Mouse (Mus musculus) retina, adult 2 months (tissue): ENCODE data around the gene Cdk6.
"Not testable (repeated sequence)": the region's sequence is repeated elsewhere in the genome, so short reads cannot be mapped to it uniquely, and the experiment has no call there.

Experiments
- DNase-seq: peaks from one replicate; pipeline ENCODE4 v3.0.0-alpha.2; 2012; ENCODE audit warnings: low read depth, low spot score

Cdk6 gene

DNA sequence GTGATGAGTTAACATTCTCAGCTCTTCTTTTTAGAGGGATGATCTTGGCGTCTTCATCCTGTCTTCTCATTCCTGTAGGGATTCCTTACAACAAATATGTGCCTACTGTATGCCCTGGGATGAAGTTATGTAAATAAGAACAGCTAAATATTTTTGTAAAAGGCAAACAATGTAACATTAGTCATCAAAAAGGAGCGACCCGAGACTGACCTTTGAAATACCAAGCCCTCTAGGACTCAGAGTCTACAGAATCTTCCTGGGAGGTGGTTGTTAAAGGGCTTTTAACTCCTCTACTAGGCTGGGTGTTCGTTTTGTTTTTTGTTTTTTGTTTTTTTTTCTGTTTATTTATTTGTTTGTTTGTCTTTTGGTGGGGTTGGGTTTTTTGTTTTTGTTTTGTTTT lies 4.3 kb downstream of the Cdk6 start:
- DNase-seq: not testable (repeated sequence)

GRCm38 (mm10) chr5:3349393-3349792 lies 8.1 kb downstream of the Cdk6 start:
- not testable (repeated sequence) for DNase-seq

DNA sequence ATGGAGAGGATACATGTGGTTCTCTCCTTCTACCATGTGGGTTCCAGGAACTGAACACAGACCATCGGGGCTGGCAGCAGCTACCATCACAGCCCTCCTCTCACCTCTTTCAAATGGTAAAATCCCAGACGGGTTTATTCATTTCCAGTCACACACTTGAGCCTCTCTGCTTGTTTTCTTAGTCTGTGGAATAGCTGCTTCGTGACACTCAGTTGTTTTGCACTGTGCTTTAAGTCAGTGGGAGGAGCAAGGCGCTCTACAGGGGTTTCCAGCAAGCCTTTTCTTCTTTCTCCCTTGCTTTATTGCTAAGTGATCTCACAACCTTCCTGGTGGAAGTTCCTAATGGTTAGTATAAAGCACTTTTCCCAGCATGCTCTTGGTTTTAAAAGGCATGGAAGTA lies 10.6 kb downstream of the Cdk6 start:
- not testable (repeated sequence) for DNase-seq

GRCm38 (mm10) chr5:3352314-3352713 lies 11.0 kb downstream of the Cdk6 start:
- DNase-seq: no peak

GRCm38 (mm10) chr5:3352827-3353226 lies 11.5 kb downstream of the Cdk6 start:
- no peak for DNase-seq

DNA sequence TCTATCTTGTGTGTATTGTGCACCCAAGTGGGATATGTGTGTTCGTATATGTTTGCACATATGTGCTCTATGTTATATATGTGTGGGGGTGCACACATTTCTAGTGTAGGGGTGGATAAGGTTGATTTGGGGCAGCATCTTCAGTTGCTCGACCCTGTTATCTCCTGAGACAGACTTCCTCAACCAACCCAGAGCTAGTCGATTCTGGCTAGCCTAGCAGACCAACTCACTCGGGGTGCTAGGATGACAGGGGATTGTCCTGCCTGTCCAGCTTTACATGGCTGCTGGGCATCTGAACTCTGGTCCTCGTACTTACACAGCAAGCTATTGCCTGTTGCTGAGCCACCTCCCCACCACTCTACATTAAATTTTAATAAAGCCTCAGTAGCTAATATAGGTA lies 13.0 kb downstream of the Cdk6 start:
- DNase-seq: no peak

DNA sequence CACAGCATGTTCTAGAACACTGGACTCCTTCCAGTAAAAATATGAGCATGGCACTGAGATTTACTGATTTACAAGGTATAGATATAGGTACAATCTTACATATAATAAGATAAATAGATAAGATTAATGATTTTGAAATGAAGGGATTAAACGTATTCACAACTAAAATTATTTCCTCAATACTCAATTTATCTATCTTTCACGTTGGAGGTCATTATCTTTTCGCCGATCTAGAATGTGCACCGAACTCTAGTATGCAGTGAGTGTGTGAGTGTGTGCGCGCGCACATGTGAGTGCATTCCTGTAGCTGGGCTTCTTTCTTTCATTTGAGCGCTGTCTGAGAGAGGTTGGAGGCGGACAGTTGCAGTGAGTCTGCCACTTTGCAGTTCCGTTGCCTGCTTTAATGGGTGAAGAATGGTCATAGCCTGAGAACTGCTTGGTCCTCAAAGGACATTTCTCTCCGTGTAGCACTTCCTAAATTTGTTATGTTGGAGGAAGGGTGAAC lies 13.8 kb downstream of the Cdk6 start:
- no peak for DNase-seq

DNA sequence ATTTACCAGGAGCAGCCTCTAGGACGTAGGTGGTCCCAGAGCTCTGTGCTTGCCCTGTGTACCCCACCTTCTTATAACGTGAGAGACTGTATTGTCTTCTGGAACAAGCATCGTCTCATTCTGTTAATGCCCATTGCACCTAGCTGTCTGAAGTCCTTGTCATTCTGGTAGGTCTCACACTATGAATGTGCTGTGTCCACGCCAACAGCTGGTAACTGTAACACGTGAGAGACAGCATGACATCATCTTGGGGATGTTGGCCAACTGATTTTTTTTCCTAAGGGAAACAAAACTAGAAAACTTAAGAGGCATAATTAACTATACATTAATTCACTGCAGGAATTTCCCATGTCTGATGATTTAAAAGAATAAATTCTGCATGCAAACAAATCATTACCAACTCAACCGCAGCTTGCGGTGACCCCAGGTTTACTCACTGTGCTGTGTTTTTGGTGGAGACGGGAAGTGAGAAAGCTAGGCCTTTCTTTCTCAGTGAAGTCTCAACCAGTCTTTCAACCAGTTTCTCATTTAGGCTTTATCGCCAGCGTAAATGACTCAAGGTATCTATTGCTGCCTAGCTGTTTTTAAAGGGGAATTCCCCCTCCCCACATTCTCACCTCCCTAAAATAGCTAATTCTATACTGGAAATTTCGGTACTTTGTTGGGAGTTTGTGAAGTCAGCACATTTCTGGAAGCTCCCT lies 14.4 kb downstream of the Cdk6 start:
- DNase-seq: no peak

DNA sequence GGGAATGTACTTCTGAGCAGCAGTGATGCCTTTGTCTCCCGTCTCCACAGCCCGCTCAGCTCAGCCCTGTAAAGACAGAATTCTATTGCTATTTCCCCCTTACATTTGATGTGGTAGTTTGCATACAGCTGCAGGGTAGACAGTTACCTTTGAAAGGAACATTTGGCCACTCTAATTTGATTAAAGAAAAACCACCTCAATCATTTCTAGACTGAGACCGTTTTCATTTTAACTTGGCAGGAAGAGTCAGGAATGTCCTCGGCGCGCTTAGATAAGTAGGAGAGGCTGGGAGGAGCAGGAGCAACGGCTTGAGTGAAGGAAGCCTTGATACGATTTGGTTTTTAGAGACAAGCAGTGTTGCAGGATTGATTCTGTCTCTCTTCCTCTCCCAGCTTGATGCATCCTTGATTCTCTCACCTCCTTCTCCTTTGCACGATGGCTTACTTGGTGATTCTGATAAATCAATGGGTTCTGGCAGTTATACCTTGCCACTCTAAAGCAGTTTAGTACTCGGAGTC lies 15.0 kb downstream of the Cdk6 start:
- DNase-seq: no peak

DNA sequence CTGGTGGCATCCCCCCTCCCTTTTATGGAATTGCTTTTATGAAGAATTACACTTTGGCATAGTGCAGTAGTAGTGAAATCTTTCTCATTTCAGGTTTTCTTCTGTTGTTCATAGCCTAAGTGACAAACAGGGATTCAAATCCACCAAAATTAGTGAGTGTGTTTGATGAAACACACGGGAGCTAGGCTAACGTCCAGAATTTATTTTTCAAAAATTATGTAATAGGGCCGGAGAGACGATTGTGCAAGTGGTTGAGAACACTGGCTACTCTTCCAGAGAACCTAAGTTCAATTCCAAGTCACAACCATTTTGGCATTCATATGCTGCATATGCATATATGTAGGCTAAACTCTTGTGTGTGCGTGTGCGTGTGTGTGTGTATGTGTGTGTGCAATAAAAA lies 16.2 kb downstream of the Cdk6 start:
- no peak for DNase-seq

DNA sequence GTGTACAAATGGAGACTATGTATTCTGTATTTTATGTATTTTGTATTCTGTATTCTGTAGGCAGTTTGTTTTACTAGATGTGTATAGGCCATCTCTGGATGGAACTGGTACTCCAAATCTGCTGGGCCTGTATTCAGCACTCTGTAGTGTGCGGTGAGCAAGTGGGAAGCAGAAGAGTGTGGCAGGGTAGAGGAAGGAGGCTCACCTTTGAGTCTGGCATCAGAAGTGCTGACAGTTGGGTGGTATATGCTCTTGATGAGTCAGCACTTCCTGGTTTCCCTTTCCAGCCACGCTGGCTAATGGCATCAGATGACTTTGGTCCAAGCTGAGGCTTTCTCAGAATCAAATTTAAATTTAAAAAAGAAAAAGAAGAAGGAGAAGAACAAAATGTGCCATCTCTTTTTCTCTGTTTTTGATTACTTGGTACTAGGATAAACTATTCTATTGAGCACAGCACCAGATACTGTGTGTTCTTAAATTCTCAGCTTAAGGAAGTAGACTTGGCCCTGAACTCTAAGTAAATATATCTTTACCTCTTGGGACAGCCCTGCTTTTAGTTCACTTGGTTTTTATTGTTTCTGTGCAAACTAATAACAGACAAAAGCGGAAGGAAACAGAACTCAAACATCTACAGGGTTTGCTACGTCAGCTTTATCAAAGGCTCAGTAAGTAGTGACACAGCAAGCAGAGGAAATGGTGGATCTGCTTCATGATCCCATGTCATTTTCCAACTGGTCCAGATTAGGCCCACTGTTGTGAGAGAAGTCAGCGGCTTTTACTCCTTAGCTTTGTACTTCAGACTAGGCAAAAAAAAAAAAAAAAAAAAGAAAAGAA lies 17.6 kb downstream of the Cdk6 start:
- DNase-seq: no peak

DNA sequence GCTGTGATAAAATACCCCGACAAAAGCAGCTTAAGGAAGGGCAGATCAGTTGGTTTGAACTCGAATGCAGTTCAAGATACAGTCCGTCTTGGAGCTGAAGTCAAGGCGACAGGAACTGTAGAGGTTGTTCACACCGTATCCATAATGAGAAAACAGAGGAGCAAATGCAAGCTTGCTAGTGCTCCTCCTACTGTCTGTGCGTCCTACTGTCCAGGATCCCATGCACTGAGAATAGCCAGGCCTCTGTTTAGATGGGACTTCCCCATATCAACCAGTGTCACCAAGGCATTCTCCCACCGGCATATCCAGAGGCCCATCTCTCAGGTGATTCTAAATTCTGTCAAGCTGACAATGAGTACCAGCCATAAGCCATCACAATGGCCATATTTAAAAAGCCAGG lies 18.6 kb downstream of the Cdk6 start:
- no peak for DNase-seq

- no peak for DNase-seq
Measured at GRCm38 (mm10) chr5:3361252-3361651, 20.0 kb downstream of the Cdk6 start.

DNA sequence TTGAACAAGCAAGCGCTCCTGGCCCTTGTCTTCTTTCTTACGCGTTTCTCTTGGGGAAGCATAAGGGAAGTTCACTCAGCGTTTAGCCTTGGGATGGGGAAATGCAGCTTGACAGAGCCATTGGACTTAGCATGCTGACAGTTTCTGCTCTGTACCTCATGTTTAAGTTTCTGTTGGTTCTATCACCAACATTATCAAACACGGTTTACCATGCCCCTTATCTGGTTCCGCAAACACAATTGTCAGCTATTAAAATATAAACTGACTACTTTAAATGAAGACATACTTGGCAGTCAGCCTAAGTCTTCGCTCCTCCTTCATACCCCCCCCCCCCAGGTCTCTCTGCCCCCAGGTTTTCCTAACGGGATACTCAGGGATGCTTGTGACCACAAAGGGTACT lies 20.8 kb downstream of the Cdk6 start:
- DNase-seq: no peak

- DNase-seq: no peak
Measured at GRCm38 (mm10) chr5:3363036-3363983, 22.0 kb downstream of the Cdk6 start.

GRCm38 (mm10) chr5:3367045-3367444 lies 25.8 kb downstream of the Cdk6 start:
- no peak for DNase-seq

- DNase-seq: no peak
Measured at GRCm38 (mm10) chr5:3369317-3369716, 28.0 kb downstream of the Cdk6 start.

- no peak for DNase-seq
Measured at GRCm38 (mm10) chr5:3371212-3371611, 29.9 kb downstream of the Cdk6 start.

GRCm38 (mm10) chr5:3373170-3373569 lies 31.9 kb downstream of the Cdk6 start:
- no peak for DNase-seq

DNA sequence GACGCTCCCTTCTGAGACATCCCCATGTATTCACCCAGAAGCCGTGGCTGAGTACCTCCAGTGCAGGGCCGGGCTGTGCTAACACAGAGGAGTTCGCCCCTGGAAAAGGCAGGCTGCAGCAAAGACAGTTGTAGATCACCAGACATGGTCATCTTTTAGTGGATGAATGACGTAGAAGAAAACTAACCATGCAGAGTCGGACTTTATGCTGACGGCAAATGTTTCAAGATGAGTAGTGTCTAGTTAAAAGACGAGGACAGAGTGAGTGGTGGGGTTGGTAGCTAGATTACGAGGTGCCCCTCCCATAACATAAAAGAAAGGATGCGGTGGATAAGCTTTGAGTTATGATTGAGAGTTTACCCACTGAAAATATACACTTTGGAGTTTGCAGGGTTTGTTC lies 33.5 kb downstream of the Cdk6 start:
- no peak for DNase-seq

GRCm38 (mm10) chr5:3376167-3376566 lies 34.9 kb downstream of the Cdk6 start:
- DNase-seq: no peak

- DNase-seq: no peak
Measured at GRCm38 (mm10) chr5:3379252-3379651, 38.0 kb downstream of the Cdk6 start.
